Mouse (Mus musculus) retina, adult 2 months (tissue): ENCODE data around the gene Cyp4x1.
A peak's percentile ranks its signal among the peaks of the same experiment; 100 is the strongest.
"Not testable (repeated sequence)": the region's sequence is repeated elsewhere in the genome, so short reads cannot be mapped to it uniquely, and the experiment has no call there.

Source experiments
- DNase-seq: peaks from one replicate; pipeline ENCODE4 v3.0.0-alpha.2; 2012; ENCODE audit warnings: low read depth, low spot score

Cyp4x1 gene

GRCm38 (mm10) chr4:115133621-115134295 is at the start of gene Cyp4x1:
Gene Cyp4x1 (minus strand): TSS chr4:115134281.
- DNase-seq = no peak

DNA sequence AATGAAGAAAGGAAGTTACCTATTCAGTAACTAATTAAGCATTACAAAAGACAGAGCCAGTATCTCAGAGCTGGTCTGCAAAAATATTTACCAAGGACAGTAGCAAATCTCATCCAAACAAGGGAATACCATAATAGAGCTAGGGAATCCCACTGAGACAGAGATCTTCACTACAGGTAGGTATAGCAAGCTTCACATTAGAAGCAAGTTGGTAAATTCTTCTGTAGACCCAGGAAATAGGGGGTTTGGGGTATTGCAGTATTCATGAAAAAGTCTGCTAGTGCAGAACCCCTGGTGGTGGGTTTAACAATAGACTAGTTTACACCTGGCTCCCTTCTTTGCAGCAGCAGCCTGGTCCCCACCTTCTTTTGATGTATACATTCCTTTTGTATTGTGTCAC is 42.1 kb upstream of the Cyp4x1 start:
- not testable (repeated sequence) for DNase-seq

- no peak for DNase-seq
These were observed 40.7 kb upstream of the Cyp4x1 start for GRCm38 (mm10) chr4:115174694-115175353.

GRCm38 (mm10) chr4:115158963-115159362 is 24.9 kb upstream of the Cyp4x1 start:
- not testable (repeated sequence) for DNase-seq

DNA sequence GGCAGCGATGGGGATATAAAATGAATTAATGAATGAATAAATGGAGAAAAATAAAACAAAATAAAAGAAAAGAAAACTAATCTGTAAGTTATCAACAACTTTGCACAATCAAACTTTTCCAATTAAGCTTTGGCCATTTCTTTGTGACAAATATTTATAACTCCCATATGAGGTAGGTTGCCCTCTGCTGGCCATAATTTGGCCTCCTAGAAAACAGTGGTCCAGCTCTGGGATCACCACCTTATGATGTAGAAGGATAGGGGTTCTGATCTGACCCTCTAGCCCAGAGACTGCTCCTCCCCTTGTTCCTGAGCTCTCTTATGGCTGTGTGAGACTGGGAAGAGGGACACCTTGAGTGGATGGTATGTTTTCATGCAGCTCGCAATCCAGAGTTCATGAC is 20.6 kb upstream of the Cyp4x1 start:
- no peak for DNase-seq

GRCm38 (mm10) chr4:115134296-115134630 is 182 bp upstream of the Cyp4x1 start:
- DNase-seq = no peak

DNA sequence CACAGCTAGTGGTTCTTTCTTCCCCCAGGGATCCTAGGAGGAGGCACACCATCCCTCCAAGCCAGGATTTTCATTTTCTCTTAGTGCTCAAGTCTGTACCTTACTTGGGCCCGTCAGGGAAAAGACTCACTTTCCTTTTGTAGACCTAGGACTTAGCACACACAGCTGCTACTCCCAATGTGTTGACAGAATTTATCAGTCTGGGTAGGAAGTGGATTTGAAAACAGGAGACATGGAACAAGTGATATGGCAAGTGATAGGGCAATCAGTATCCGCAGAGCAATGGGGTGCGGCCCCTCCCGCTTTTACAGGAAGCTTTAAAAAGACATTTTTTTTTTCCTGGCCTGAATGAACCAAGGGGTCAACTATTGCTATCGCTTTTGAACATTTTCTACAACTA is 996 bp downstream of the Cyp4x1 start:
- DNase-seq = no peak

DNA sequence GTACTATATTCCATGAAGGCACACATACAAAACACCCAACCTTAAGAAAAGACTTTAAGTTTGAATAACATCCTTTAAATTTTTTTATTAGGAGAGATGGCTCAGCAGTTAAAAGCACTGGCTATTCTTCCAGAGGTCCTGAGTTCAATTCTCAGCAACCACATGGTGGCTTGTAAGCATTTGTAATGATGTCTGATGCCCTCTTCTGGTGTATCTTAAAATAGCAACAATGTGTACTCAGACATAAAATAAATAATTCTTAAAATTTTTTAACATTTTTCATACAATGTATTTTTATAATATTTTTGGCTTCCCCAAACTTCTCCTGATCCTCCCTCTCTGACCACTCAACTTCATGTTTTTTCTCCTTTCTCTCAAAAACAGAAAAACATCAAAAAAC is 9.4 kb downstream of the Cyp4x1 start:
- DNase-seq = no peak

DNA sequence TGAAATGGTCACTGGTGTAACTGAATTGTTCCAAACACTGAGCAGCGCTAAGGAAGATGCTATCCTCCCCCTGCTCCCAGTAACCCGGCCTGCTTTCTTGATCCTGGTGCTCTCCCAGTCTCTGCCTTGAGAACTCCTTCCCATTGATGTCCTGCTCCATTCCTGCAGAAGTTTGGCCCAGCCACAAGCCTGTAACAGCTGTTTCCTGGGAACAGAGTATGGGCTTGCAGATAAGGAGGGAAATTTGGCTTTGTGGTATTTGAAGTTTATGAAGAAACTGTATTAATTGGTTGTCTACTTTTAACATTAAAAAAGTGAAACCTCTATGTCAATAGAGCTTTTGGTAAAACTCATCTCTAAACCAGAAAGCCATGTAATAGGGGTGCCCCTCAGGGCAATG is 10.6 kb downstream of the Cyp4x1 start:
- DNase-seq = no peak

DNA sequence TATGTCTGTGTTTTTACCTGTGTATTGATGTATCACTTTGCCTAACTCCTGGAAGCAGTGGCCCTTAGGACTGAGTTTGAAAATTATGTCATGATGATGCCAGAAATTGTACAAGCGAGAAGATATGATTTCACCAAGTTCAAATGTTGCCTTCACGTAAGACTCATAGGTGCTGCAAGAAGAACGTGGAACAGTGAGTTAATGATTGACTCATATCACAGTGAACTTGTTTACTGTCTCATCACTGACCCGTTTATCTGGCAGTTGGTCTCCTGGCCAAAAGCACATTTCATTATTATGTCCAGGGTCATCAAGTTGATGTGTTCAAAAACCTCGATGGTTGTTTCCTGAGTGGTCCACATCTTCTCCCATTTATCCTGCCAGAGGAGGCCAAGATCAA is 12.5 kb downstream of the Cyp4x1 start:
- DNase-seq = no peak

GRCm38 (mm10) chr4:115121162-115121561 is 12.9 kb downstream of the Cyp4x1 start:
- DNase-seq = no peak

DNA sequence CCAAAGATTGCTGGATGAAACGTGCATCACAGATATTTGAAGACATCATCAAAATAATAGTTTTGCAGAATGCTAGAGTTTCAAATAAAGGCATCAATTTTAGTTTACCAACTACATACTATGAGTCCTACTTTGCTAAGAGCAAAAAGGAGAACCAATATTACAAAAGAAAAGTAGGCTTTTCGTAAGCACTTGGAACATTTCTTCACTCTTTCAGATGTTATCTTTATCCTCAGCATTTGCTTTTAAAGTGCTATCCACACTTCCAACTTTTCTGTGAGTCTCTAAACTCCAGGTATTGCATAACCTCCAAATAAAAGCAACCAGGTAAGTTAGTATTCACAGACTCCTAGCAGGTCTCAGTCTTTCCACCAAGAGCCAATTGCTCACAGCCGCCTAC is 14.4 kb downstream of the Cyp4x1 start:
- no peak for DNase-seq

- no peak for DNase-seq
These were observed 20.8 kb downstream of the Cyp4x1 start for GRCm38 (mm10) chr4:115113266-115113665.

GRCm38 (mm10) chr4:115111167-115111566 is 22.9 kb downstream of the Cyp4x1 start:
- no peak for DNase-seq

DNA sequence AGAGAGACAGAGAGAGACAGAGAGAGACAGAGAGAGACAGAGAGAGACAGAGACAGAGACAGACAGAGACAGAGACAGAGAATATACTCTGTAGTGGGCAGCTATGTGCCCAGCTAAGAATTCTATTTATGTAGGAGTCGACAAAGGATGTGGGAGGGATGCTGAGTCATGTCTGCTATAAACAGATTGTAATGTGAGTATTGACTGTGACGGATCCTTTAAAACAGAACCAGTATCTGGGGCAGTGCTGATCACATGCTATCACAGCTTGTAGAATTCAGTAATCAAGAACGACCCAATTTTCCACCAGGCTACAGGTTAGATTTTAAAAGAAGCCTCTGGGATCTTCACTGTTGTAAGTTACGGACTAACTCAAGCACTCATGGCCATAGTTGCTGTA is 30.6 kb downstream of the Cyp4x1 start:
- DNase-seq = no peak

- DNase-seq = peak; percentile 39
These were observed 32.4 kb downstream of the Cyp4x1 start for GRCm38 (mm10) chr4:115101682-115102081.

GRCm38 (mm10) chr4:115097146-115097496 is 37.0 kb downstream of the Cyp4x1 start:
- no peak for DNase-seq

DNA sequence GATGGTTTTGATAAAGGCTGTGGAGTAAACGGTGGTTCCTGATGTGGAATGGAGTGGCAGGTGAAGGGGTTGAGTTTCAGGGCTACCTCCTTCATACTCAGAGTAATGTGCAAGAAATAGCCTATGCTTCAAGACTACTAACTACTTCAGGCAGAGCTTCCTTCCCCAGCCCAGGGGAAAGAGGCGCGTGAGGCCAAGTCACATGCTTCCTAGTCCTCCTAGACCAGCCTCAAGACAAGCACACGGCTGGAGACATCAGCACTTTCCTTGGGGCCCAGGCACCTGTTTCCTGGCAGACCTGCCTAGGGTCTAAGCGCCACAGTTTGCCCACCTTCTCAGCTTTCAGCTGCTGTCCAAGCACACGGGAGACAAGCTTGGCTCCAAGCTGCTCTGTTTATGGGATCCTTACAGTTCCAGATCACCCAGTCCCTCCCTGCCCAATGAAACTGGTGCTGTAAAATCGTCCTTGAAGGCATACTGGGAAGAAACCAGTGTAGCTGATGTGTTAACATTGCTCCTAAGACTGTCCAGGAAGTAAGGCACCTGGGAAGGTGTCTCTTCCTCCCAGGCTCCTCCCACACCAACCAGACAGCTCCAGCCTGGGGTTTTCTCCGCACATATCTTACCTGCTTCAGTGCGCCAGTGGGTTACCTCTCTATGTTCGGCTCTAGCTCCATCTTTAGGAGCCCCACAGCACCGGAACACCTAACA is 37.5 kb downstream of the Cyp4x1 start:
- DNase-seq = no peak

DNA sequence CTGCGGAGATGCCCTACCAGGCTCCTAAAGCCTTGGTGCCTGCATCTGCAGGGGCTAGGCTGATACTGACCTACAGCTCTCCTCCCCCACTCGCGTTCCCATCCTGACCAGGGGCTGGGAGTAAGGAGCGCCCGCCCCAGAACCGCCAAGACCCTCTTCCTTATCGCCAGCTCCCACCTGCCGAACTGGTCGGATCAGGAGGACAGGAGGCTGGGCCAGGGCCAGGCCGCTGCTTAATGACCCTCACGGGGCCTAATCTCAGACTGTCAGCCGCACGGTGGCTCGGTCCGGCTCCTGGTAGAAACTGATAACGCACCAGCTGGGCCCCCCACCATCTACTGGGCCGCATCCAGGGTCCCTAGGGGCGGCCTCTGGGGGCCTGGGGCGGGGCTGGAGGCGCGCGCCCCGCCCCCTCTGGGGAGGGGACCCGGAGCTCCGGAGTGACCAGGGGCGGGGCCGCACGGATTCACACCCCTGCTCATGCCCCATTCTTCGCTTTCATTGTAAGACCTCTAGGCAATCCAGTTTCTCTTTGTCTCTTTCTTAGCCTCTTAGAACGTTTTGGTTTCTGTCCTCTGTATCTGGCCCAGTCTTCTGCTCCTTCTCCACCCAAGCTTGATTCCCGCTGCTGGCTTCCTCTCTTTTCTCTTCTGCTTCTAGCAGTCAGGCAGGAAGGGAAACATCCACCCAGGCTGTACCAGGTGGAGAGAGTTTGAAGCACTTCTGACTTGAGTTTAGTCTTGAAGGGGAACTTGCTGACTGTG is 38.2 kb downstream of the Cyp4x1 start:
- DNase-seq = no peak

DNA sequence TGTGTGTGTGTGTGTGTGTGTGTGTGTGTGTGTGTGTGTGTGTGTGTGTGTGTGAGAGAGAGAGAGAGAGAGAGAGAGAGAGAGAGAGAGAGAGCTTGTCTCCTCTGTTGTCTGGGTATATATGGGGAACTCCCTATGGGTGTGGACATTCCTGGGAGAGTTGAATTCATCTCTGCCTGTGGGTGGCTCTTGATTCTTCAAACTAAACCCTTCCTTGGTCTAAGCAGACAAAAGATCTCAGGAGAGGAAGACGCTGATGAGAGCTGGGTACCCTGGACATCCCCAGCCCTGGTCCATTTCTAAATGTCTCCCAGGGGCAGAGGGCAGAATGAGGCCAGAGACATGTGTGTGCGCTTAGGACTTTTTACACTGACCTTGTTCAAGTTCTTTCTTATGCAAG is 40.0 kb downstream of the Cyp4x1 start:
- DNase-seq = no peak

DNA sequence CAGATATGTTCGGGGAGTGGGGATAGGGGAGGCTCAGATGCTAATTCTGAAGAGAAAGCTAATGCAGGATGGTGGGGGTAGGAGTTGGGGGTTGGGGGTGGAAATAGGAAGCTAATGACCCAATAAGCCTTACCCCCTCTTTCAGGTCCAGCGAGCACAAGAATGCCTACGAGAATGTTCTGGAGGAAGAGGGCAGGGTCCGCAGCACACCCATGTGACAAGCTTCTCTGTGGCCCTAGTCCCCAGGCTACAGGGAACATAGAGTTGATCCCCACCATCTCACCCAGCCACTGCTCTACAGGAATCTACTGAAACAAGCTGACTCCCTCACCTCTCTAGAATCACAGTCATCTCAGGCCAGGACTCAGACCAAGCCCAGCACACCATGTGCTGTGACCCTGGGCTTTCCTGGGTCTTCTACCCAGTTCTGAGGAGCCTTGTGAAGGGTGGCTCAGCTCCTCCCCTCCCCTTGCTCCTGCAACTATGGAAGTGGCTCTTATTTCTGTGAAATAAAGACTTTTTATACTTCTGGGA is 40.7 kb downstream of the Cyp4x1 start:
- DNase-seq = no peak

GRCm38 (mm10) chr4:115091806-115092205 is 42.3 kb downstream of the Cyp4x1 start:
- no peak for DNase-seq
